Mouse (Mus musculus) lung, postnatal 0 days (tissue): ENCODE measurements around the gene Gm826.

ENCODE experiments used
- CTCF ChIP-seq: IDR thresholded peaks from 2 replicates; pipeline ENCODE4 v1.5.1; 2016; ENCODE audit warnings: antibody characterized with exemption, mild to moderate bottlenecking
- EP300 ChIP-seq: IDR thresholded peaks from 2 replicates; pipeline ENCODE4 v1.6.1; 2016; ENCODE audit warnings: antibody characterized with exemption, mild to moderate bottlenecking, control low read depth

GRCm38 (mm10) chr2:160368422-160369357 is 34.7 kb upstream of the Gm826 start:
- TF ChIP-seq CTCF (no peak), EP300 (no peak)
